Mouse (Mus musculus): ENCODE measurements at regions not wholly inside any gene's neighbourhood (a gene's known extent, or its start where the extent isn't known, plus 50 kb on each side); places are given as distances from the start of the nearest gene placed in this dataset.

GRCm38 (mm10) chr1:7494096-7494495, 2686.4 kb downstream of the Gm37988 start:
- TF ChIP-seq CTCF (IDR thresholded peaks at IDR 0.05; ENCODE audit: extremely low read depth, insufficient read depth, insufficient read length, insufficient replicate concordance) = no peak
- TF ChIP-seq POLR2A (IDR thresholded peaks at IDR 0.05; ENCODE audit: low read depth, low read length) = no peak
